Mouse (Mus musculus) heart, postnatal 14 days (tissue): ENCODE measurements around the gene 1700020A23Rik. TPM values are rescaled to one million over a fixed set of nuclear protein-coding genes. Genes with fewer than 3 reads are reported as not detected.
"Not testable (repeated sequence)": the region's sequence is repeated elsewhere in the genome, so short reads cannot be mapped to it uniquely, and the experiment has no call there.

Experiments
- DNase-seq, 2 experiments: peaks; one replicate each; pipeline ENCODE4 v3.0.0; 2021 to 2022
- intact Hi-C: fragments of 180-260 bp; cut with DNase I; formaldehyde crosslinking; loops from one replicate; pipeline ENCODE4 v1.15.1; 2025
- long read RNA-seq, 2 experiments: library from polyadenylated mRNA; stranded (forward); transcript quantifications; one replicate each; pipeline ENCODE4 v2.0.0; 2021
- total RNA-seq, 2 experiments: library from RNA; stranded (reverse); gene quantifications; 2 replicates each; pipeline ENCODE4 v1.2.3; 2021

Gene 1700020A23Rik
- total RNA-seq, result not detected
- long read RNA-seq, experiment 1, result 0 reads
- long read RNA-seq, experiment 2, result 0 reads

- no peak for DNase-seq
- intact Hi-C loops, result no loop called here
Measured at GRCm38 (mm10) chr2:130404939-130405338, at the start of gene 1700020A23Rik, which contains the start of gene Gm28372. Gene 1700020A23Rik (plus strand): TSS chr2:130405259. Gene Gm28372 (plus strand): TSS chr2:130405239.

GRCm38 (mm10) chr2:130357551-130357950, 47.5 kb upstream of the 1700020A23Rik start:
- no peak for DNase-seq
- intact Hi-C loops, result no loop called here

GRCm38 (mm10) chr2:130358852-130359251, 46.2 kb upstream of the 1700020A23Rik start:
- intact Hi-C loops, result no loop called here
- no peak for DNase-seq

GRCm38 (mm10) chr2:130362511-130363026, 42.5 kb upstream of the 1700020A23Rik start:
- DNase-seq, result peak; percentile 44 to 76
- intact Hi-C loops, result loop anchor here (2.0 to 5.0 kb wide), 2 partner anchors 66 to 295 kb away; no protein-coding TSS in a partner anchor

- intact Hi-C loops, result no loop called here
- DNase-seq, result peak in 1 of 2 experiments; percentile 5
Measured at GRCm38 (mm10) chr2:130365211-130366094, 39.6 kb upstream of the 1700020A23Rik start.

- intact Hi-C loops, result no loop called here
- DNase-seq, result no peak
Measured at GRCm38 (mm10) chr2:130367386-130367785, 37.7 kb upstream of the 1700020A23Rik start.

GRCm38 (mm10) chr2:130373026-130373425, 32.0 kb upstream of the 1700020A23Rik start:
- DNase-seq, intact Hi-C loops: not testable (repeated sequence)

GRCm38 (mm10) chr2:130374951-130375350, 30.1 kb upstream of the 1700020A23Rik start:
- intact Hi-C loops, result no loop called here
- DNase-seq, result no peak

- DNase-seq, result no peak
- intact Hi-C loops, result no loop called here
Measured at GRCm38 (mm10) chr2:130383205-130383604, 21.9 kb upstream of the 1700020A23Rik start.

GRCm38 (mm10) chr2:130383895-130384294, 21.2 kb upstream of the 1700020A23Rik start:
- intact Hi-C loops, result no loop called here
- DNase-seq, result no peak

GRCm38 (mm10) chr2:130386212-130386611, 18.8 kb upstream of the 1700020A23Rik start:
- intact Hi-C loops, result no loop called here
- no peak for DNase-seq

- intact Hi-C loops, result no loop called here
Measured at GRCm38 (mm10) chr2:130388796-130389195, 16.3 kb upstream of the 1700020A23Rik start.

GRCm38 (mm10) chr2:130390993-130391625, 13.9 kb upstream of the 1700020A23Rik start:
- intact Hi-C loops, result no loop called here
- no peak for DNase-seq

More at GRCm38 (mm10) chr2:130388796-130389195, 16.3 kb upstream of the 1700020A23Rik start:
- no peak for DNase-seq

GRCm38 (mm10) chr2:130392836-130393235, 12.2 kb upstream of the 1700020A23Rik start:
- DNase-seq, result no peak
- intact Hi-C loops, result no loop called here

- intact Hi-C loops, result no loop called here
- no peak for DNase-seq
Measured at GRCm38 (mm10) chr2:130395696-130396095, 9.4 kb upstream of the 1700020A23Rik start.

- intact Hi-C loops, result no loop called here
- peak; percentile 36 to 53 for DNase-seq
Measured at GRCm38 (mm10) chr2:130397186-130397985, 7.7 kb upstream of the 1700020A23Rik start, which contains the start of gene Cpxm1. Gene Cpxm1 (minus strand): TSS chr2:130397574.

GRCm38 (mm10) chr2:130398091-130398490, 7.0 kb upstream of the 1700020A23Rik start:
- intact Hi-C loops, result no loop called here
- peak; percentile 52 to 62 for DNase-seq

- intact Hi-C loops, result no loop called here
- no peak for DNase-seq
Measured at GRCm38 (mm10) chr2:130400046-130400445, 5.0 kb upstream of the 1700020A23Rik start.

GRCm38 (mm10) chr2:130401891-130402290, 3.2 kb upstream of the 1700020A23Rik start:
- intact Hi-C loops, result no loop called here

GRCm38 (mm10) chr2:130406178-130406577, 1.1 kb downstream of the 1700020A23Rik start, which contains the start of gene Tmem239:
Gene Tmem239 (plus strand): TSS chr2:130406478.
- DNase-seq, result no peak
- intact Hi-C loops, result no loop called here

More at GRCm38 (mm10) chr2:130401891-130402290, 3.2 kb upstream of the 1700020A23Rik start:
- DNase-seq, result no peak
